Mouse (Mus musculus) urinary bladder, postnatal 10 days (tissue): ENCODE data around the gene Igfbpl1.

ENCODE experiments used
- DNase-seq: peaks from one replicate; pipeline ENCODE4 v3.0.0; 2022; ENCODE audit warnings: low spot score

The Igfbpl1 gene

DNA sequence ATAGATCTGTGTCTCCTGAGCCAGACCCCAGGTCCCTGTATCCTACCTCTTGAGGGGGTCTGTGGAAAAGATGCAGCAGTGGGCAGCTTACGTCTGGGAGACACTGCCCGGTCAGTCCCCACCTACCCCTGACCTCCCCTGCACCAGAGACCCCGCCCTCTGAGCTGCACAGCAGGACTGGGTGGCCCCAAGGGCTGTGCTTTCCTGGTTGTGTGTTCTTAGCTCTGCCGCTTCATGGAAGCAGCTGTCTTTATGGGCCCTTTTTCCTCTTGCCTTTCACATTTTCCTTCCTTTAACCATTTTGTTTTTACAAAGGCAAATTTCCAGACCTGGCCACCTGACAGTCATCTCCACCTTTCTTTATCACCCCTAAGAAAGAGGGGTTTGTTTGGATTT is 56.1 kb downstream of the Igfbpl1 start:
- DNase-seq: no peak

DNA sequence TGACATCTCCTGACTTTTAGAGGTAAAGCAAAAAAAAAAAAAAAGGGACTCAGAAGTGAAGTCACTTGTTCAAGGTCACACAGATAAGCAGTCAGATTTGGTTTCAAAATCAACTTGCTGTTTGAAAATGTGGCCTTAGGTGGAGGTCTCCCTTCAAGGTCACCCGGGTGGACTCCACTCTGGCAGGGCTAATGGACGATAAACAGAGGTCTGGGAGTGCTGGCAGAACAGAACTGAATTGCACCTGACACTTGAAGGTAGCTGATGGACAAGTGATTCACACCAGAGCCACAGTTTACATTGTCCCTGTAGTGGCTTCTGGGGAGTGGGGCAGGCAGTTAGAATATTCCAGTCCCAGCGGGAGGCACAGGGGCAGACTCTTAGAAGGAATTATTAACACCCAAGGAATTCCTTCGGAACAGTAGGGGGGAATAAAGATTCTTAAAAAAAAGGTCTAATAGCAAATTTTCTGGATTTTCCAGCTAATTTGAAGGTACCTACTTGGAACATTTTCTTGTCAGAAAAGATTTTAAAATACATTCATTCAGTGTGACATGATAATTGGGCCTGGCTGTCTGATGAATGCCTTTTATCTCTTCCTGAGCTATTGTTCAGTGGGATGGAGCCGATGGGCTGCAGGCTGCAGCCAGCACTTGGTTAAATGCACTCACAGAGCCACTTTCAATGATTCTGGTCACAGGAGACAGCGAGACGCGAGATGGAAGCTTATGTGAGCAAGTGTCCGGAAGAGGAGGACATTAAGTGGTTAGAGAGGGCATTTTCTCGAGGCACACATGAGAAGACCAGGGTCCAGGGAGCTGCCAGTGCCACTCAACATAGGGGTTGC is 56.7 kb downstream of the Igfbpl1 start:
- DNase-seq: no peak

DNA sequence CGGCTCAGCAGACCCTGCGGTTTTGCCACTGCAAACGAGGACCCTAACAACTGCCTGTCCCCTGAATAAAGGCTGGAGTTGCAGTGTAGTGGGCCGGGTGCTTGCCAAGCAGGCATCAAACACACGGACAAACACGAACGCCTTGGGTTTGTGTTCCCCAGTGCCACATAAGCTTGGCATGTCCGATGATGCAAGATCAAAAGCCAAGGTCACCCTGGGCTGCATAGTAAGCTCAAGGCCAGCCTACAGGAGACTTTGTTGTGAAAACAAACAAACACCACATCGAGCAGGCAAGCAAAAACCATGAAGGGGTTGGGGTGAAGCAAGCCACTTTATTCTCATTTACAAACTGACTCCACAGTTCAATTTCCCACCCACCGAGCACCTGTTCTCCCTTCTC is 57.6 kb downstream of the Igfbpl1 start:
- no peak for DNase-seq

DNA sequence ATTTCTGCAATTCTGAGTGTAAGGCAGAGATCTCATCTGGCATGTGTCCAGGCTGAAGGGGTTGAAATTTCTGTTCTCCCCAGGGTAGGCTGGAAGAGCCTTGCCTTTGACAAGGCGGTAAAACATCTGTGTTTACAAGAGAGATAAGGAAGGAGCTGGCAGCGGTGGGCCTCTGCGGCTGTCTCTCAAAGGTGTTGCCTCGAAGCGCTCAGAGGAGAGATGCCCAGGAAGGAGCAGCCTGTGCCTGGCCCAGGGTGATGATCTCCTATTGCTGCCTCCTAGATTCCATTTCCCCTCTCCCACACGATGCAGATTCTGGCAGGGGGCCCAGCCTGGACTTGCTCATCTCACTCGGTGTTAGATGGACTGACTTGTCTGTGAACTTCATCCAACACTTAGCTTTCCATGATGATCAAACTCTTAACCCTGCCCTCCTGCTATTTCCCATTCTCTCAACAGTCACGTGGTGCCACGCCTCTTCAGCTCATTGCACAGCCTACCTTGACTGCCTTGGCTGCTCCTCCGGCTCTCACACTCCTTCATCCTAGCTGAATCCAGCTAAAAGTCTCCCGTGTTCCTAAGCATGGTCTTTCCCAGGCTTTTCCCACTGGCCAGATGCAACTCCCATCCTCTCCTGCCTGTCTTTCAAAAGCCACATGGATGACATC is 58.7 kb downstream of the Igfbpl1 start:
- DNase-seq: no peak

DNA sequence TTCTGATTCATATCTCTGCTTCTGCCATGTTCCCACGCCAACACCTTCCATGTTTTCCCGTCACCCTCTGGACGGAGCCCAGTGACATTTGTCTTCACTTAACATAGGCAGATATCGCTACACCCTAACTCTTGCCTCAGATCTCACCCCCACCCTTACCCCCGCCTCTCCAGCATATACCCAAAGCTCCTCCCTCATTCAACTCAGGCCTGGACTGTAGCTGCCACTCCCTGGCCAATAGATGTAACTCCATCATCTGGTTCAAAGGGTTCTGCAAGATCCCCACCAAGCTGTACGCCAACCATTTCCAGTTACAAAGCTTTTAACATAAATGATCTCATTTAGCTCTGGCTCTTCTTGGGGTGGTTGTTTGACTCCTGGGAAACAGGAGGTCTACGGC is 59.9 kb downstream of the Igfbpl1 start:
- no peak for DNase-seq

DNA sequence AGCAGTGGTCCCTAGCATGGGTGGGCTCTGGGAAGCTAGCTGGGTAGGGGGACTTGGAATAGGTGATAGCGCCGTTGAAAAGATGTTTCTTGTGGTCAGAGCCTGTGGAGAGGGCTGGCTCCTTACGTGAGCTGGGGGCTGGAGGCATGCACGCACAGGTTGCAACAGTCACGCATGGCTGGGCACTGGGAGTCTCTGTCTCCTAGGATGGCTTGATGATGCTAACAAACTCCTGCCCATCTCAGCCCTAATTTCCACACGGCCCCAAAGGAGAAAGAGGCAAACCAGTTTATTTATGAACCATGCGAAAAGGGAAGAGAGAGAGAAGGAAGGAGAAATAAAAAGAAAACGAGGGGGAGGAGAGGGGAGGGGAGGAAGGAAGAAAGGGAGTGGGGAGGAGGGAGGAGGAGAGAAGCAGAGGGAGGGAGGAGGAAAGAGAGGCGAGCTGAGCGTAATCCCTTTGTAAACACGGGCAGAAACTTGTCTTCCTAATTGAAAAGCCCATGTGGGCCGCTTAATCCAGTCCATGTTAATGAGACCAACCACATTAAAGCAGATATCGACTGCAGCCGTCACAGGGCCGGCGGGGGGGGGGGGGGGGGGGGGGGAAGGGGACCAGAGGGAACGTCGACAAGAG is 61.0 kb downstream of the Igfbpl1 start:
- DNase-seq: no peak

DNA sequence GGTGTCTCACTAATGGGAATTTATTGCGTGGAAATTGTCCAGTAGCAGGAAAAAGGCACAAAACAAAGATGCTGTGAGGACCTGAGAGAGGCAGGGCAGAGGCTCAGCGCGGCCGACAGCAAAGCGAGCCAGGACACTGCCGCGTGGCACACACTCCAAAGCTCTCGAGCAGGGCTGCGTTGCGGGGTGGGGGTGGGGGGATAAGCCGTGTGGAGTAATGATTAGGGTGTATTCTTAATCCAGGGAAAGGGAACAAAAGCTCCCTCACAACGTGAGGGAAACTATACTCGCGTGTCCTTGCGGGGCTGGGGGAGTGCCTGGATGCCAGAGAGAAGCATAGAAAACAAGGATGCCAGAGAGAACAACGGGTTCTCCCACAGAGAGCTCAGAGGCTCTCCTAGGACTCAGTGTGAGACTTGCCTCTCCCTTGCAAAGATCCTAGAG is 61.6 kb downstream of the Igfbpl1 start:
- DNase-seq: no peak

DNA sequence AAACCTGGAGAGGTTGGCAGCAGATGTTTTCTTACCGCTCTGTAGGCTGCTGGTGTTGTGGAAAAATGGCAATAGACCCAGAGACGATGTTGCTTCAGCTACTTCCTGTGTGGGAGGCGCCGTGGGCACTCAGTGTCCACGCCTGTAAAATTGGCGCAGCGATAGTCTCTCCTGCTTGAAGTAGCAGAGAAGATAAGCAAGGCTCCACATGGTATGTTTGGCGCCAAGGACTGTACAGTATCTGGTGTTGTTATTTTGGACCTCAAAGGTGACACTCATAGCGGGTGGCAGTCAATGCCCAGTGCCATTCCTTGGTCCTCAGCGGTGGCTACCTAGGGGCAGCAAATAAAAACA is 62.6 kb downstream of the Igfbpl1 start:
- DNase-seq: no peak

DNA sequence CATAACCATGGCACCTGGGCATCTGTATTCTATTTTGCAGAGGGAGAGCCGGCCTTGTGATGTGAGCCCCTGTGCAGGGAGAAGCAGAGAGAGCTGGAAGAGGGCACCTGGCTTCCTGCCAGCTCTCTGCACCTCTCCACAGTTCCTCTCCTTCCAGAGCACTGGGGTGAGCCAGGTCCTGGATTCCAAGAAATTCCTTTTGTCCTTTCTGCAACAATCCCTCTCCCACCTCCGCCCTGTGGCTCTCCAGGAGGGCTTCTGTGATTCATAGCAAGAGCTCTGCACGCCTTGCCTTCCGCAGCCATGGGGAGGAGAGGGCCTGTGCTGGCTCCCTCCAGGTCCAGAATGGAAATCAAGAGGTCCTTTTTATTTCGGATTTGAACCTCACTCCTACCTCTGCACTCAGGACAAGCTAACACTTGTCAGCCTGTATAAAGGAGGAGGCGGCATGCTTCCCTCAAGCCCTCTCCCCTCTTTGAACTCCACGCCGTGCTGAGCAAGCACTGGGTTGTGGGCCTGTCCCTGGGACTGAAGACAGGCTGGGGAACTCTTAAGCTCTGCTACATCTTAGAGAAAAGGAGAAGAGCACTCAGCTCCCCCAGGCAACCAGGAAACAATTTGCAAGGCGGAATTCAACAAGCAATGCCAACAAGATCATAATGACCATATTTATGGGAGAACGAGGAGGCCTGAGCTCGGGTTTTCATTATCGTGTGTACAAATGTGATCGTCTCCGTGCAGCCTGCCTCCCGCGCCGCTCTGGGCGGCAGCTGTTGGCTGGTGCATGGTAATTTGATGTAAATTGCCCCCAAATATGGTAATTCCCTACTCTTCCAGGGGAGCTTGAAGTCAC is 63.2 kb downstream of the Igfbpl1 start:
- DNase-seq: no peak

DNA sequence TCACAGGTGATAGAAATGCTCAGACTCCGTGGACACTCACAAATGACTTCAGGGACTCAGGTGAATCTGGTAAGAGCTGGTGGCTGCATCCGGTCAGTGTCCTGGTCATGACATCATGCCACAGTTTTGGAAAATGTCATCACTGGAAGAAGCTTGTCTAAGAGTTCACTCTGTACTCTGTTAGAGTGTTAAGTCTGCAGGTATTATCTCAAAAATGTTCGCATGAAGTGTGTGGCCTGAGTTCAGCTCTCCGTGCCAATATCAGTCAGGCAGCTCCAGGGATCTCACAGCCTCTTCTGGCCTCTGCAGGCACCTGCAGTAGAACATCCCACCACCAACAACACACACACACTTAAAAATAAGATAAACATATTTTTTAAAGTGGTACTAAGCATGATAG is 64.1 kb downstream of the Igfbpl1 start:
- no peak for DNase-seq
